Mouse (Mus musculus) MEL (cell line): Measurements from ENCODE around the gene Pbx4. TPM values are rescaled to one million over a fixed set of nuclear protein-coding genes. Genes with fewer than 3 reads are reported as not detected.

Experiments
- DNase-seq: peaks from one replicate; pipeline ENCODE4 v3.0.0; 2011; ENCODE audit warnings: low read depth, low spot score
- H3K27ac ChIP-seq: 2 replicates; pipeline ENCODE4 v1.5.1; 2012; ENCODE audit warnings: low read depth, mild to moderate bottlenecking, control low read depth, low read length, moderate library complexity; ENCODE audit not compliant: control insufficient read depth
- H3K27me3 ChIP-seq, 2 experiments: fragments of 150-350 bp in 1 of 2; sonication (generic) in 1 of 2; 2 replicates each; pipeline ENCODE4 v1.6.1; 2012; ENCODE audit warnings: low read length in 2 of 2, mild to moderate bottlenecking in 2 of 2, improper control_type of control experiment in 1 of 2, moderate library complexity in 1 of 2; ENCODE audit not compliant: insufficient read depth in 2 of 2, control insufficient read depth in 1 of 2
- H3K36me3 ChIP-seq, 2 experiments: 2 replicates each; pipeline ENCODE4 v1.6.1; 2012 to 2014; ENCODE audit warnings: low read length in 2 of 2, improper control_type of control experiment in 1 of 2, inconsistent platforms in 1 of 2, mild to moderate bottlenecking in 1 of 2; ENCODE audit not compliant: insufficient read depth in 2 of 2, control insufficient read depth in 1 of 2
- H3K4me1 ChIP-seq, 2 experiments: fragments of 150-350 bp in 1 of 2; sonication (generic) in 1 of 2; 2 replicates each; pipeline ENCODE4 v1.6.1; 2012; ENCODE audit warnings: low read length in 2 of 2, improper control_type of control experiment in 1 of 2, mild to moderate bottlenecking in 1 of 2; ENCODE audit not compliant: insufficient read depth in 2 of 2, control insufficient read depth in 1 of 2
- H3K4me3 ChIP-seq, 2 experiments: fragments of 150-350 bp in 1 of 2; sonication (generic) in 1 of 2; 2 replicates each; pipeline ENCODE4 v1.5.1; 2012; ENCODE audit warnings: low read depth in 2 of 2, low read length in 2 of 2, mild to moderate bottlenecking in 2 of 2, moderate library complexity in 2 of 2, control low read depth in 1 of 2, improper control_type of control experiment in 1 of 2; ENCODE audit not compliant: control insufficient read depth in 1 of 2, insufficient read depth in 1 of 2
- H3K79me2 ChIP-seq: 2 replicates; pipeline ENCODE4 v1.6.1; 2012; ENCODE audit warnings: mild to moderate bottlenecking, low read length, moderate library complexity; ENCODE audit not compliant: control insufficient read depth, poor library complexity, insufficient read depth
- H3K9ac ChIP-seq: 2 replicates; pipeline ENCODE4 v1.6.1; 2012; ENCODE audit warnings: low read depth, mild to moderate bottlenecking, control low read depth, low read length, moderate library complexity; ENCODE audit not compliant: control insufficient read depth, poor library complexity, severe bottlenecking
- H3K9me3 ChIP-seq: fragments of 150-350 bp; sonication (generic); replicated peaks from 2 replicates; pipeline ENCODE4 v1.6.1; 2012; ENCODE audit warnings: mild to moderate bottlenecking, low read length, improper control_type of control experiment, moderate library complexity; ENCODE audit not compliant: insufficient read depth
- BHLHE40 ChIP-seq: IDR thresholded peaks from 2 replicates; pipeline ENCODE4 v1.6.1; 2012; ENCODE audit warnings: low read depth, mild to moderate bottlenecking, inconsistent platforms, low read length, improper control_type of control experiment, borderline replicate concordance
- CTCF ChIP-seq, 3 experiments: IDR thresholded peaks in 2 of 3; conservative IDR thresholded peaks in 1 of 3; 2 replicates each; pipeline ENCODE4 v1.5.1; 2011 to 2012; ENCODE audit warnings: low read length in 3 of 3, low read depth in 2 of 3, mild to moderate bottlenecking in 2 of 3, improper control_type of control experiment in 1 of 3, inconsistent platforms in 1 of 3, mixed read lengths in 1 of 3, moderate library complexity in 1 of 3; ENCODE audit not compliant: control insufficient read depth in 1 of 3, insufficient read depth in 1 of 3, poor library complexity in 1 of 3, severe bottlenecking in 1 of 3
- E2F4 ChIP-seq: IDR thresholded peaks from 2 replicates; pipeline ENCODE4 v1.6.1; 2011; ENCODE audit warnings: low read depth, low read length, improper control_type of control experiment, borderline replicate concordance
- ELF1 ChIP-seq: IDR thresholded peaks from 2 replicates; pipeline ENCODE4 v1.6.1; 2014; ENCODE audit warnings: low read depth, mild to moderate bottlenecking, inconsistent platforms, low read length, improper control_type of control experiment, moderate library complexity
- EP300 ChIP-seq, 2 experiments: IDR thresholded peaks; 2 replicates each; pipeline ENCODE4 v1.6.1; 2011; ENCODE audit warnings: improper control_type of control experiment in 2 of 2, low read length in 2 of 2, low read depth in 1 of 2, mild to moderate bottlenecking in 1 of 2
- ETS1 ChIP-seq: IDR thresholded peaks from 2 replicates; pipeline ENCODE4 v1.6.1; 2012; ENCODE audit warnings: low read depth, mild to moderate bottlenecking, inconsistent platforms, low read length, improper control_type of control experiment, moderate library complexity
- GATA1 ChIP-seq: IDR thresholded peaks from 2 replicates; pipeline ENCODE4 v1.6.1; 2011; ENCODE audit warnings: low read depth, low read length, improper control_type of control experiment
- HCFC1 ChIP-seq: IDR thresholded peaks from 2 replicates; pipeline ENCODE4 v1.6.1; 2012; ENCODE audit warnings: low read depth, mild to moderate bottlenecking, inconsistent platforms, low read length, improper control_type of control experiment, moderate library complexity
- MAX ChIP-seq: IDR thresholded peaks from 2 replicates; pipeline ENCODE4 v1.6.1; 2011; ENCODE audit warnings: low read length, improper control_type of control experiment
- MAZ ChIP-seq: IDR thresholded peaks from 2 replicates; pipeline ENCODE4 v1.6.1; 2012; ENCODE audit warnings: low read depth, mild to moderate bottlenecking, inconsistent platforms, low read length, improper control_type of control experiment
- MEF2A ChIP-seq: IDR thresholded peaks from 2 replicates; pipeline ENCODE4 v1.6.1; 2014; ENCODE audit warnings: low read depth, mild to moderate bottlenecking, inconsistent platforms, low read length, improper control_type of control experiment; ENCODE audit not compliant: poor library complexity, insufficient replicate concordance, severe bottlenecking; ENCODE audit errors: extremely low read depth
- MXI1 ChIP-seq: IDR thresholded peaks from 2 replicates; pipeline ENCODE4 v1.6.1; 2011; ENCODE audit warnings: mild to moderate bottlenecking, low read depth, low read length, improper control_type of control experiment
- MYB ChIP-seq: IDR thresholded peaks from 2 replicates; pipeline ENCODE4 v1.6.1; 2011; ENCODE audit warnings: mild to moderate bottlenecking, low read depth, low read length, improper control_type of control experiment
- MYC ChIP-seq: IDR thresholded peaks from 2 replicates; pipeline ENCODE4 v1.6.1; 2011; ENCODE audit warnings: low read depth, mild to moderate bottlenecking, low read length, improper control_type of control experiment, moderate library complexity
- NELFE ChIP-seq: IDR thresholded peaks from 2 replicates; pipeline ENCODE4 v1.6.1; 2011; ENCODE audit warnings: low read depth, low read length, improper control_type of control experiment
- NRF1 ChIP-seq: IDR thresholded peaks from 2 replicates; pipeline ENCODE4 v1.6.1; 2014; ENCODE audit warnings: low read depth, mild to moderate bottlenecking, inconsistent platforms, low read length, improper control_type of control experiment, moderate library complexity; ENCODE audit not compliant: poor library complexity, insufficient read depth, severe bottlenecking
- POLR2A ChIP-seq, 2 experiments: IDR thresholded peaks; 2 replicates each; pipeline ENCODE4 v1.6.1; 2011 to 2012; ENCODE audit warnings: low read length in 2 of 2, mild to moderate bottlenecking in 2 of 2, control low read depth in 1 of 2, improper control_type of control experiment in 1 of 2, low read depth in 1 of 2, moderate library complexity in 1 of 2; ENCODE audit not compliant: control insufficient read depth in 1 of 2, insufficient read depth in 1 of 2, poor library complexity in 1 of 2
- POLR2AphosphoS2 ChIP-seq: IDR thresholded peaks from 2 replicates; pipeline ENCODE4 v1.6.1; 2011; ENCODE audit warnings: low read length, improper control_type of control experiment
- RAD21 ChIP-seq: IDR thresholded peaks from 2 replicates; pipeline ENCODE4 v1.6.1; 2011; ENCODE audit warnings: mild to moderate bottlenecking, low read depth, low read length, improper control_type of control experiment
- SIN3A ChIP-seq: IDR thresholded peaks from 2 replicates; pipeline ENCODE4 v1.6.1; 2012; ENCODE audit warnings: low read length, improper control_type of control experiment, inconsistent platforms
- SMC3 ChIP-seq: IDR thresholded peaks from 2 replicates; pipeline ENCODE4 v1.6.1; 2011; ENCODE audit warnings: low read depth, low read length, improper control_type of control experiment
- TAL1 ChIP-seq: IDR thresholded peaks from 2 replicates; pipeline ENCODE4 v1.6.1; 2012; ENCODE audit warnings: mild to moderate bottlenecking, inconsistent platforms, low read length, moderate library complexity, mixed read lengths
- TBP ChIP-seq: IDR thresholded peaks from 2 replicates; pipeline ENCODE4 v1.8.0; 2011; ENCODE audit warnings: low read depth, low read length, improper control_type of control experiment
- UBTF ChIP-seq: IDR thresholded peaks from 2 replicates; pipeline ENCODE4 v1.6.1; 2012; ENCODE audit warnings: low read depth, mild to moderate bottlenecking, inconsistent platforms, low read length, improper control_type of control experiment, moderate library complexity, borderline replicate concordance; ENCODE audit not compliant: insufficient read depth
- USF1 ChIP-seq: IDR thresholded peaks from 2 replicates; pipeline ENCODE4 v1.6.1; 2014; ENCODE audit warnings: low read depth, mild to moderate bottlenecking, inconsistent platforms, low read length, improper control_type of control experiment, moderate library complexity
- USF2 ChIP-seq, 2 experiments: IDR thresholded peaks; 2 replicates each; pipeline ENCODE4 v1.6.1; 2011 to 2012; ENCODE audit warnings: improper control_type of control experiment in 2 of 2, low read length in 2 of 2, borderline replicate concordance in 1 of 2, inconsistent platforms in 1 of 2, low read depth in 1 of 2, mild to moderate bottlenecking in 1 of 2; ENCODE audit not compliant: insufficient read depth in 1 of 2
- ZC3H11A ChIP-seq: IDR thresholded peaks from 2 replicates; pipeline ENCODE4 v1.6.1; 2012; ENCODE audit warnings: low read depth, mild to moderate bottlenecking, inconsistent platforms, low read length, improper control_type of control experiment
- polyA plus RNA-seq, 2 experiments: library from polyadenylated mRNA; stranded (reverse) in 1 of 2; unstranded in 1 of 2; fragments of >175 nt in 1 of 2; fragments of >200 nt in 1 of 2; gene quantifications; 2 replicates each; pipeline versions ENCODE4 v1.2.1 to v1.2.4; 2012; ENCODE audit warnings: low replicate concordance in 2 of 2, low read depth in 1 of 2; ENCODE audit not compliant: insufficient read length in 2 of 2, insufficient read depth in 1 of 2, missing spikeins in 1 of 2
- total RNA-seq: library from RNA; depleted of rRNA; stranded (reverse); fragments of 300-350 nt; gene quantifications from 2 replicates; pipeline ENCODE4 v1.2.3, GENCODE M21; 2012

Gene Pbx4
- total and polyA plus RNA-seq, 3 experiments: 9.3 to 15.6 TPM; not detected in 1

DNA sequence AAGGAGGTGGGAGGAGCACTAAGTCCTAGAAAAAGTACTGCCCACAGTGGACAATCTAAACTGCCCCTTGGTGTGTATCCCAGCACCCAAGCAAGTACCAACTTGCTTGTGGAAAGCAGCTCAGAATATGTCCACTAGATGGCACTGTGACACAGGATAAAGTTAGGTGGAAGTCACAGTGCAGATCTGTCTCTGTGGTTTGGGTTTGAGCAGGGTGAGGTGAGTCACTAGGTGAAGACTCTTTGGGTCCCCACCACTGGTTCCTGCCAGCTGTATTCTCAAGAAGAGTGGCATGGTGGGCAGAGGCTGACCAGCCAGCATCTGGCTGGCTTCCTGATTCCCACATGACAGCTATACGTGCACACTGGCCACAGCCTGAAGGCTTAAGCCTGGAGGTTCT, 86.7 kb downstream of the Pbx4 start:
- Histone ChIP-seq H3K36me3 (peaks cover 12 to 18% of the 10 kb centered on the region in 2 experiments), H3K27ac (no peak overlapping the region), H3K4me3 (no peak overlapping the region), H3K4me1 (peaks cover 9 to 26% of the 10 kb centered on the region in 2 experiments), H3K9me3 (no peaks in the 10 kb centered on the region), H3K79me2 (peaks cover 10% of the 10 kb centered on the region), H3K9ac (no peak overlapping the region), H3K27me3 (no peaks in the 10 kb centered on the region)
- DNase-seq: peak; percentile 90
- no peak for TF ChIP-seq E2F4
- no peak for TF ChIP-seq MEF2A
- TF ChIP-seq ZC3H11A: peak; percentile 64
- peak in 1 of 2 experiments; percentile 9; a peak in 1 of 4 replicates for TF ChIP-seq EP300 (IDR thresholded peaks at IDR 0.05; ENCODE audit: low read depth in 1 of 2, low read length in 2 of 2)
- TF ChIP-seq RAD21: peak; percentile 71
- TF ChIP-seq NELFE: no peak
- peak; percentile 54 to 77 (median 63) for TF ChIP-seq CTCF (IDR thresholded peaks at IDR 0.05 in 2 of 3, conservative IDR thresholded peaks at IDR 0.05 in 1 of 3; ENCODE audit: control insufficient read depth in 1 of 3, insufficient read depth in 1 of 3, low read depth in 2 of 3, low read length in 3 of 3, poor library complexity in 1 of 3, severe bottlenecking in 1 of 3)
- peak; percentile 60 for TF ChIP-seq SMC3
- no peak for TF ChIP-seq MAZ
- peak; percentile 54; the same call in 1 of the 2 replicates for TF ChIP-seq SIN3A

DNA sequence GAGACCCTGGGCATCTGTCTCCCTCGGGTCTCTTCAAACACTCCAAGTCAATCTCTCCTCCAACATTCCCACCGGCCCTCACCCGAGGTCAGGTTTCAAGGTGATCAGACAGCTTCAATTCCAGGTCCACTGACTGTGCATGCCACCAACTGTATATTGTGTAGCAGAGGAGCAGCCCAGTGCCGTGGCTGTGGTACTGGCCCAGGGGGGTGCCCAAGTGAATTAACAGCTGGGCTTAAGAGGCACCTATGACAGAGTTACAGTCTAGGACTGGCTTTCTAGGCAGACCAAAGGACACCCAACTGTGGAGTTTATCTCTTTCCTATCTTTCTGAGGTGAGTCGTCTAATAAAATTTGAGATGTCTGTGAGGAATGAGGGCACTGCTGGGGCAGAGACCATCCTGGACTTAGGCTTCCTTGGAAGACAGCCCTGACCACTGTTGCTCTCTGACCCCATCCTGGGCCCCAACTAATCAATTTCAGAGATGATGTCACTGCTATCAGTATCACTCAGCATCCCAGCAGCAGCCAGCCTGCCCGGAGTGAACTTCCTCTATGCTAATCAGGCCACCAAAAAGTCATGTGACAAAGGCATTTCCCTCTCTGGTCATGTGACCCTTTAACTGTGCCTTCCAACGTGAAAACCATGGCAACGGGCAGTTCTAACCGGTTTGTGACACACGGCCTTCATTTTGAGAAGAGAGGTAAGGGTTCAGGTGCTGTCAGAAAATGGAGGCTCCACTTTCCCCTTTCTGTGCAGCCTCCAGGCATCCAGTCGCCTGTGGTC, 87.8 kb downstream of the Pbx4 start:
- no peaks in the 10 kb centered on the region for H3K27me3 ChIP-seq
- TF ChIP-seq TAL1: peak; percentile 57
- TF ChIP-seq MXI1: peak; percentile 49; the same call in 1 of the 2 replicates
- TF ChIP-seq SMC3: no peak
- TF ChIP-seq NELFE: no peak
- TF ChIP-seq BHLHE40: peak; percentile 75; the same call in 1 of the 2 replicates
- TF ChIP-seq HCFC1: peak; percentile 56
- peak; percentile 92 to 97 for TF ChIP-seq USF2 (IDR thresholded peaks at IDR 0.05; ENCODE audit: borderline replicate concordance in 1 of 2, insufficient read depth in 1 of 2, low read depth in 1 of 2, low read length in 2 of 2)
- no peak; the same call in 1 of the 2 replicates for TF ChIP-seq ZC3H11A
- no peak for TF ChIP-seq CTCF (IDR thresholded peaks at IDR 0.05 in 2 of 3, conservative IDR thresholded peaks at IDR 0.05 in 1 of 3; ENCODE audit: control insufficient read depth in 1 of 3, insufficient read depth in 1 of 3, low read depth in 2 of 3, low read length in 3 of 3, poor library complexity in 1 of 3, severe bottlenecking in 1 of 3)
- peak; percentile 89 for TF ChIP-seq ETS1
- TF ChIP-seq MAX: peak; percentile 95
- peak; percentile 98 for TF ChIP-seq USF1
- no peak for TF ChIP-seq NRF1
- TF ChIP-seq POLR2A (IDR thresholded peaks at IDR 0.05; ENCODE audit: control insufficient read depth in 1 of 2, insufficient read depth in 1 of 2, low read depth in 1 of 2, low read length in 2 of 2, poor library complexity in 1 of 2): peak in 1 of 2 experiments; percentile 51; a peak in 1 of 4 replicates
- TF ChIP-seq MYC: 0 out of 2 replicates have a peak, but pooled peaks have one; percentile 48
- no peak for TF ChIP-seq RAD21
- TF ChIP-seq SIN3A: peak; percentile 87
- TF ChIP-seq UBTF: no peak
- peak; percentile 47; the same call in 1 of the 2 replicates for TF ChIP-seq ELF1
- TF ChIP-seq POLR2AphosphoS2: no peak
- no peak for TF ChIP-seq MYB
- peak; percentile 74 for TF ChIP-seq TBP
- peak; percentile 77 for TF ChIP-seq GATA1
- TF ChIP-seq EP300 (IDR thresholded peaks at IDR 0.05; ENCODE audit: low read depth in 1 of 2, low read length in 2 of 2): peak; percentile 55 to 65; a peak in 3 of 4 replicates
- H3K4me1 ChIP-seq: peaks cover 9 to 26% of the 10 kb centered on the region in 2 experiments
- H3K36me3 ChIP-seq: peaks cover 8 to 18% of the 10 kb centered on the region in 2 experiments; a peak in 3 of 4 replicates
- no peaks in the 10 kb centered on the region for H3K9me3 ChIP-seq
- H3K9ac ChIP-seq: peak overlapping the region; percentile 64
- H3K4me3 ChIP-seq: no peak overlapping the region
- DNase-seq: peak; percentile 95
- peaks cover 10% of the 10 kb centered on the region for H3K79me2 ChIP-seq
- peak overlapping the region; percentile 88 for H3K27ac ChIP-seq
